Mouse (Mus musculus) cerebellum, adult 2 months (tissue): Measurements from ENCODE around the gene Col13a1. TPM values are rescaled to one million over a fixed set of nuclear protein-coding genes. Genes with fewer than 3 reads are reported as not detected.
A peak's percentile ranks its signal among the peaks of the same experiment; 100 is the strongest.

Experiments used
- DNase-seq, 2 experiments: peaks; one replicate each; pipeline ENCODE4 v3.0.0; 2021
- H3K27ac ChIP-seq: fragments of 200-500 bp; 2 replicates; pipeline ENCODE4 v1.5.1; 2012; ENCODE audit warnings: low read length, control low read depth, inconsistent platforms; ENCODE audit not compliant: insufficient read depth
- H3K27me3 ChIP-seq: fragments of 200-500 bp; 2 replicates; pipeline ENCODE4 v1.6.1; 2012; ENCODE audit warnings: inconsistent platforms, mild to moderate bottlenecking, low read length, moderate library complexity; ENCODE audit not compliant: control insufficient read depth, insufficient read depth
- H3K4me1 ChIP-seq: fragments of 200-500 bp; 2 replicates; pipeline ENCODE4 v1.6.1; 2011; ENCODE audit warnings: low read length; ENCODE audit not compliant: control insufficient read depth, insufficient read depth
- H3K4me3 ChIP-seq: fragments of 200-500 bp; replicated peaks from 2 replicates; pipeline ENCODE3; 2011; ENCODE audit warnings: mild to moderate bottlenecking, low read depth, low read length, control low read depth; ENCODE audit not compliant: insufficient read depth
- CTCF ChIP-seq: fragments of 200-500 bp; IDR thresholded peaks from 2 replicates; pipeline ENCODE4 v1.5.1; 2011; ENCODE audit warnings: low read depth, mild to moderate bottlenecking, control low read depth, low read length, moderate library complexity, borderline replicate concordance; ENCODE audit not compliant: insufficient read depth
- POLR2A ChIP-seq: fragments of 200-500 bp; IDR thresholded peaks from 2 replicates; pipeline ENCODE4 v1.6.1; 2011; ENCODE audit warnings: low read length, control low read depth, borderline replicate concordance; ENCODE audit not compliant: insufficient read depth
- WGBS: fragments of 180-500 bp; shearing (Covaris S2); methylation state at CpG from one replicate; pipeline ENCODE4 v1.1.7; 2018; 5-methylcytosine and 5-hydroxymethylcytosine counted together
- polyA plus RNA-seq: library from polyadenylated mRNA; depleted of rRNA; stranded (reverse); fragments of >200 nt; gene quantifications from 2 replicates; pipeline ENCODE4 v1.2.3, GENCODE M21; 2012

The Col13a1 gene
- polyA plus RNA-seq, 1 experiment: 1.8 TPM

DNA sequence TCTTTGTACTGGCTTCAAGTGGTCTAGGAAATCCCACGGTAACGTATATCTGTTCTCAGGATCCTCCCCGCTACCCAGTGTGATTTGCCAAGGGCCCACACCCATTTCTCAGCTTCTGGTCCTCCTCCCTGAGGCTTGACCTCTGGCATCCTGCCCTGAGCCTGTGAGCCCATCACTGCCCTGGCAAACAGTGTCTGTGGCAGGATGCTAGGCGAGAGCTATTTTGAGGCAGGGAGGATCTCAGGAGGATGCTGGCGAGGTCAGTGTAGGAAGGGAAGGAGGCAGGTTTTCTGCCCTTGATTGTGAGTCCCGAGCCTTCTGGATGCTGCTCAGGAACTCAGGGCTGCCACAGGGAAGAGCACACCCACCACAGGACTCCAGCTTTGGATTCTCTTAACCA, 22.2 kb downstream of the Col13a1 start:
- H3K27ac ChIP-seq: no peak overlapping the region
- H3K27me3 ChIP-seq: no peaks in the 10 kb centered on the region
- DNase-seq: peak; percentile 56 to 68
- H3K4me1 ChIP-seq: peaks cover 10% of the 10 kb centered on the region
- 17% methylated on average over 6 of the region's 6 CpGs for WGBS
- no peak overlapping the region for H3K4me3 ChIP-seq
- TF ChIP-seq POLR2A: no peak
- no peak for TF ChIP-seq CTCF

DNA sequence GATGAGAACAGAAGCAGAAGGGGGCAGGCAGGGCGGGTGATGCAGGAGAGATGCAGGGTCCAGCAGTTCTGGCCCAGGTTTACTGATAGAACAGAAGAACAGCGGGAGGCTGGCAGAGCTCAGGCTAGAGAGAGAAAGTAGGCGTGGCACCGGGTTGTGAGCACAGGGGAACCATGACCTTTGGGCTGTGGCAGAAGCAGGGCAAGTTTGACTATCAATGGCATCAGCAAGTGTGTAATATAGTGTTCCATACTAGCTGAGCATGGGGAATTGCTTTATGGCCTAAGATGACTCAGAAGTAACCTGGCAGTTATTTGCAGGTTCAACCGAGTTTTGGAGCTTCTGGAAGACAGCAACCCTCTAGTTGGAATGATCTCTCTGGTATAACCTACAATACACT, 25.0 kb downstream of the Col13a1 start:
- DNase-seq: no peak
- Histone ChIP-seq H3K27ac (no peak overlapping the region), H3K4me1 (peaks cover 10% of the 10 kb centered on the region), H3K4me3 (no peak overlapping the region), H3K27me3 (no peaks in the 10 kb centered on the region)
- no peak for TF ChIP-seq POLR2A
- no peak for TF ChIP-seq CTCF
- WGBS: 67% methylated on average over 5 of the region's 5 CpGs

DNA sequence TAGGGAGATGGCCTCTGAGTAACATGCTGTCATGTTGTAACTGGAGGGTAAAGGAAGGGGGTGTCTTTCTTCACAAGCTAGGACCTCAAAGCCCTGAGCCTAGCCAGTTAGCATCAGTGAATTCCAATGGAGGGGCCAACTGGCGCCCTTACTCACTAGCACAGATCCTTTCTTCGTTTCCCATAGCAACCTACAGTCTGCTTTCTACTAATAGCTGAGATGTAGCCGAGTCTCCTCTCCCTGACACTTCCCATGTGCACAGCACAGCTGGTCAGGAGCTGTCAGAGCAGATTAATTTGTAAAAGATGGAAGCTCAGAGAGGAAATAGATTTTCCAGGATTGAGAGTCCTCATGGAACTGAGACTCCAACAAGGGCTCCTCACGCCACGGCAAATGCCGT, 29.4 kb downstream of the Col13a1 start:
- DNase-seq: no peak
- H3K27ac ChIP-seq: no peak overlapping the region

DNA sequence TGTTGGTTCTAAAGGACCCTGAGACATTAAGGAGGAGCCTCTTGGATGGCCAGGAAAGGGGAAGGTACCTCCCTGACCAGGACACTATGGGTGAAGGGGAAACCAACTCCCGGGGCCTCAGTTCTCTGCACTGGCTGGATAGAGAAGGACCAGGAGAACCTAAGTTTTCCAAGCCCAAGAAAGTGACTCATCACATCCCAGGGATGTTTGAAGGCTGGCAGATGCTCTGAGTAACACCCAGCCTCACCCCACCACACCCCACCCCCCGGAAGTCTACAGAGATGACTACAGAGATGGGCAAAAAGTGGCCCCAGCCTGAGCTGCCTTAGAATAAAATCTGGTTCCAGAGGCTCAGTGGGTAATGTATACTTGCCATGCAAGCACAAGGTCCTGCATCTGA, 34.5 kb downstream of the Col13a1 start:
- no peak for DNase-seq
- 98% methylated on average over 2 of the region's 2 CpGs for whole genome bisulfite sequencing
- Histone ChIP-seq H3K27me3 (no peaks in the 10 kb centered on the region; the same call in 1 of the 2 replicates), H3K27ac (no peak overlapping the region), H3K4me3 (no peak overlapping the region), H3K4me1 (no peaks in the 10 kb centered on the region; the same call in 1 of the 2 replicates)
- TF ChIP-seq POLR2A: no peak
- no peak for TF ChIP-seq CTCF

More for the DNA sequence above, 29.4 kb downstream of the Col13a1 start:
- Histone ChIP-seq H3K27me3 (no peaks in the 10 kb centered on the region; the same call in 1 of the 2 replicates), H3K4me1 (no peaks in the 10 kb centered on the region; the same call in 1 of the 2 replicates), H3K4me3 (no peak overlapping the region)
- 74% methylated on average over 6 of the region's 6 CpGs for WGBS
- TF ChIP-seq CTCF (no peak), POLR2A (no peak)

DNA sequence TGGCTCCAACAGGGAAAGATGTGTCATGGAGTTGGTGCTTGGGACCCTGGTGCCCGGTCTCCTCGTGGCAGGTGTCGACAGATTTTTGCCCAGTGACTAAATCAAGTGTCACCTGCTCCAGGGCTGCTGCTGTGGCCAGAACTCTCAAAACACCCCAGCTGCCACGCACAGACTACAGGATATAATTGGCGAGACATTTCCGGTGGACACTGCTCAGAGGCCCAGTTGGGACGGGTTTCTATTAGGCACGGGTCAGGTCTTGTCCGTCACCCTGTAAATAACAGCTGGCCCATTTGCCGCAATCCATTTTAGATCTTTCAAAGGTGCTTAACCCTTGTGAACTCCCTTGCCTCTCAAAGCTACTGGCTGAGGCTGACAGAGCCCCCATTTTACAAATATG, 35.4 kb downstream of the Col13a1 start:
- Histone ChIP-seq H3K27me3 (no peaks in the 10 kb centered on the region; the same call in 1 of the 2 replicates), H3K4me1 (no peaks in the 10 kb centered on the region; the same call in 1 of the 2 replicates), H3K4me3 (no peak overlapping the region), H3K27ac (no peak overlapping the region)
- 59% methylated on average over 10 of the region's 10 CpGs for WGBS
- no peak for DNase-seq
- TF ChIP-seq CTCF (no peak), POLR2A (no peak)

DNA sequence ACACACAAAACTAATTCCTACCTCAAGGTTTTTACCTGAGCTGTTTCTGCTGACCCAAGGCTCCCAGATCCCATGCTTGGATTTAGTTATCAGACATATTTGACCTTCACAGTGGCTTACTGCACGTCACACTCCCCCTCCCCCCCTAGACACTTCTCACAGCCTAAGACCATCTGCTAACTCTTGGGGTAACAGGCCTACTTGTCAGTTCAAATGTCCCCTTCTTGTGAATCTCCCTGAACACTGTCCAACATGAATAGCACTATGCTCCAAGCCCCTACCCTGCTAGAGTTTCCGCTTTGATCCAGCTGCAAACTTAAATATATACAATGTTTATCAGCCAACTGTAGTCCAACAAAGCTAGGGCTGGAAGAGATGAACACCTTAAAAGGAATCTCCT, 36.2 kb downstream of the Col13a1 start:
- Histone ChIP-seq H3K4me3 (no peak overlapping the region), H3K4me1 (no peaks in the 10 kb centered on the region; the same call in 1 of the 2 replicates), H3K27ac (no peak overlapping the region), H3K27me3 (no peaks in the 10 kb centered on the region)
- 56% methylated on average over 2 of the region's 2 CpGs for WGBS
- no peak for DNase-seq
- TF ChIP-seq POLR2A (no peak), CTCF (no peak)

DNA sequence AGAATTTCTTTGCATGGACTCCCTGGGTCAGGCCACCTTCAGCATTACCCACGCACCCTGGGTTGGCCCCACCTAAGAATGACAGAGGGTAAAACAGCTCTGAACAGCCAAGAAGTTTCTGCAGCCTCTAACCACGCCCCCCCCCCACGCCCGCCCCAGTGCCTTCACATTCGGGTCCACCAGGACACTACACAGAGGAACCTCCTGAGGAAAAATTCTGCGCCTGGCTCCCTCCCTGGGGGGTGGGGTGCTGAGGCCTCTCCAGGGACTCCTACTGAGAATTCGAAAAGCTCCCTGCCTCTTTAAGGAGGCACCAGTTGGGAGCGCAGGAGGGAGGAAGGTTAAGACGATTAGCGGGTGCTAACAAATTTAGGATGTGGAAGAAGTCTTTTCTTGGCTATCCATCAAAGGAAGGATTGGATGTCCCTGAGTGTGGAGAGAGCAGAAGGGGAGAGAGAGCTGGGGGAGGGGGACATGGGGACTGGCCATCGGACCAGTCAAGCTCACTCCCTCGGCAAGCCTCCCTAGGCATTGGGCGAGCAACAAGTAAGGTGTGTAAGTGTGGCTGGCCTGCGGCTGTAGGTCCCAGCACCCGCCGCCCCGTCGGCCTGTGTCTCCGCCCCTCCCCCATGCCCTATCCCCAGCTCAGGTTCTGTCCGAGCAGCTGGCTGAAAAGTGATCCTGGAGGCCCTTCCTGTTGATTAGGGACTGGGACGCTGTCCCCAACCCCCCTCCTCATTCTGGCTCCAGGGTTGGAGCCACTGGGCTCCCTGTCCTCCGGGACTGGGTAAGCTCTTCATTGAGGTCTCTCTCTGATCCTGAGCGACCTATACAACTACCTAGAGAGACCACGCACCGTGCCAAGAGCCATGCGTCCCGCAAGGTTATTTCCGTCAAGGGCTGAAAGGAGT, 42.4 kb downstream of the Col13a1 start:
- 5% methylated on average over 28 of the region's 28 CpGs for WGBS
- H3K27ac ChIP-seq: no peak overlapping the region
- H3K4me1 ChIP-seq: no peaks in the 10 kb centered on the region
- DNase-seq: no peak
- H3K4me3 ChIP-seq: peak overlapping the region; percentile 31
- no peak for TF ChIP-seq CTCF
- H3K27me3 ChIP-seq: no peaks in the 10 kb centered on the region

DNA sequence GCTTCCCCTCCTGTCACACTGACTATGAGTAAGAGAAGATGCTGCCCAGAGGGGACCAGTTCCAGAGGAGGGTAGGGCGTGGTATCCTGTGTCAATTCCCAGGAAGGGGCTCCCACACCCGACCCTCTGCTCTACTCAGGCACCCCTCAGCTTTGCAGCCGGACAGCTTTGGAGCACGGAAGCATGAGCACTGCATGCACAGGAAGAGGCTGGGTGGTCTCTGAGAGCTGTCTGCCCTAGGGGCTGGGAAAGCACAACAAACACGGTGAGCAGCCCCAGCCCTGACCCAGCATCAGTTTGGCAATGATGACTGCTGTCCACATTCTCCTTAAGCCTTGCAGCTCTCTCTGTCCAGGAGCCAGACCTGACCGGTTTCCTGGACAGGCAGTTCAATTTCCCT, 47.2 kb downstream of the Col13a1 start:
- DNase-seq: no peak
- TF ChIP-seq CTCF (no peak), POLR2A (no peak)
- Histone ChIP-seq H3K4me1 (no peaks in the 10 kb centered on the region), H3K27ac (no peak overlapping the region), H3K27me3 (no peaks in the 10 kb centered on the region), H3K4me3 (no peak overlapping the region)
- 66% methylated on average over 6 of the region's 6 CpGs for WGBS
